Comparison of ENCODE assay signal across 17 mouse cellular contexts in the genomic region with DNA sequence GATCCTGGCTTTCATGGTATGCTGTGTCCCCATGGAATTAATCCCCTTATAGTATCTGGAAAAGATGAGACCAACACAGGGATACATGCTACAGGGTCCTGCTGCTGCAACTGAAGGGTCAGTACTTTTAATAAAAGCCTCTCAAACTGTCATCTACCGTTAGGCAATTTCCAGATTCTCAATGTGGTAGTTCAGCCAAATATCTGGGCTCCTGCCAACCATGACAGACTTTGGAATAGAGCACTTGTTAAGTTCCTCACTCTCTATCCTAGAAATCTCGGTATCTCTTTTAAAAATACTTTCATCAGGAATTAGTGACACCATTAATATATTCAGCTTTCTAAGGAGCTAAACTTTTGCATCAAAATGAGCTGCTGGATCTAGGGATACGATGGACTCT.
DNase-seq lines count a peak whose midpoint lies in the region; ATAC-seq and TF ChIP-seq lines count a peak whose summit lies in the region.
"Had no signal": no experiment of that assay in that cellular context is flagged by ENCODE, and none has a peak within 500 bp of the region (broad histone marks: within the 10 kb centered on the region; RNA-seq: fewer than 3 reads in every experiment).

No protein-coding gene starts in this region.

- WGBS in lung, embryonic 14.5 days, result 66% methylated on average over 3 of the region's 3 CpGs
- 68% methylated on average over 3 of the region's 3 CpGs for WGBS in intestine, embryonic 16.5 days

- no peak overlapping the region for H3K4me3 ChIP-seq in lung, embryonic 14.5 days (ENCODE audit: low read depth, low read length)
- no peak overlapping the region for H3K4me3 ChIP-seq in intestine, embryonic 16.5 days (ENCODE audit: low read length)
- H3K4me3 ChIP-seq: forebrain, embryonic 15.5 days; heart, embryonic 13.5 days; hindbrain, embryonic 13.5 days; limb, embryonic 12.5 days; liver, embryonic 13.5 days; midbrain, embryonic 10.5 days had no signal

- H3K4me2 ChIP-seq in lung, embryonic 14.5 days, result no peak overlapping the region
- H3K4me2 ChIP-seq in intestine, embryonic 16.5 days (ENCODE audit: low read depth, low read length), result no peak overlapping the region
- H3K4me2 ChIP-seq: forebrain, embryonic 15.5 days; heart, embryonic 13.5 days; hindbrain, embryonic 13.5 days; limb, embryonic 12.5 days had no signal

- no peaks in the 10 kb centered on the region for H3K36me3 ChIP-seq in lung, embryonic 14.5 days (ENCODE audit: insufficient read depth)
- no peaks in the 10 kb centered on the region for H3K36me3 ChIP-seq in intestine, embryonic 16.5 days (ENCODE audit: control insufficient read depth, insufficient read depth, low read length)
- H3K36me3 ChIP-seq: forebrain, embryonic 15.5 days; heart, embryonic 13.5 days; hindbrain, embryonic 13.5 days; limb, embryonic 12.5 days; liver, embryonic 13.5 days; midbrain, embryonic 10.5 days had no signal

- H3K27ac ChIP-seq in lung, embryonic 14.5 days (ENCODE audit: low read depth), result no peak overlapping the region
- no peak overlapping the region for H3K27ac ChIP-seq in intestine, embryonic 16.5 days (ENCODE audit: low read length)
- H3K27ac ChIP-seq: forebrain, embryonic 15.5 days; heart, embryonic 13.5 days; hindbrain, embryonic 13.5 days; kidney, postnatal 0 days; limb, embryonic 12.5 days; liver, embryonic 13.5 days; macrophage; midbrain, embryonic 10.5 days had no signal

- H3K9ac ChIP-seq in lung, embryonic 14.5 days, result no peak overlapping the region
- no peak overlapping the region for H3K9ac ChIP-seq in intestine, embryonic 16.5 days (ENCODE audit: low read depth, low read length)
- H3K9ac ChIP-seq: forebrain, embryonic 15.5 days; heart, embryonic 13.5 days; hindbrain, embryonic 13.5 days; limb, embryonic 12.5 days; liver, embryonic 13.5 days had no signal

- in situ Hi-C loops in Patski (cut with MboI; ENCODE audit: low pct_unique_long_range_greater_than_20kb), result loop anchor here (25.0 kb wide), 1 partner anchor 674 kb away; no protein-coding TSS in a partner anchor

- DNase-seq in heart, adult 18-20 months, result peak; percentile 8 to 44
- no peak for DNase-seq in heart, adult 9 months (ENCODE audit: low spot score in 2 of 2)
- peak; percentile 51 for DNase-seq in lung, embryonic 14.5 days
- no peak for DNase-seq in lung, adult 18-20 months
- DNase-seq in Muller cell, postnatal 12 days (ENCODE audit: inconsistent ontology term), result peak; percentile 65
- DNase-seq in Patski (ENCODE audit: low read depth, low spot score), result no peak
- DNase-seq: adrenal gland, postnatal 25 days; cerebellum, adult 11-12 months; liver, embryonic 13.5 days had no signal

- no peaks in the 10 kb centered on the region for H3K9me3 ChIP-seq in lung, embryonic 14.5 days (ENCODE audit: low read depth, low read length)
- no peaks in the 10 kb centered on the region for H3K9me3 ChIP-seq in intestine, embryonic 16.5 days (ENCODE audit: control insufficient read depth, low read length)
- H3K9me3 ChIP-seq: forebrain, embryonic 15.5 days; heart, embryonic 13.5 days; hindbrain, embryonic 13.5 days; limb, embryonic 12.5 days; liver, embryonic 13.5 days; midbrain, embryonic 10.5 days had no signal

- no peaks in the 10 kb centered on the region for H3K27me3 ChIP-seq in lung, embryonic 14.5 days (ENCODE audit: insufficient read depth, low read length)
- peaks cover 21% of the 10 kb centered on the region for H3K27me3 ChIP-seq in Patski
- no peaks in the 10 kb centered on the region for H3K27me3 ChIP-seq in intestine, embryonic 16.5 days (replicated peaks; ENCODE audit: control insufficient read depth, insufficient read depth, low read length)
- H3K27me3 ChIP-seq: forebrain, embryonic 15.5 days; heart, embryonic 13.5 days; hindbrain, embryonic 13.5 days; limb, embryonic 12.5 days; liver, embryonic 13.5 days had no signal

- CTCF ChIA-PET in Patski (lab: Charles Lee), result no interaction called here

- POLR2A ChIA-PET in Patski (lab: Charles Lee), result no interaction called here

- TF ChIP-seq CTCF in lung, embryonic 14.5 days (IDR thresholded peaks at IDR 0.05; ENCODE audit: low read depth), result no peak
- TF ChIP-seq CTCF in Patski (IDR thresholded peaks at IDR 0.05), result no peak

- H3K4me1 ChIP-seq in lung, embryonic 14.5 days (ENCODE audit: insufficient read depth), result no peaks in the 10 kb centered on the region
- H3K4me1 ChIP-seq in intestine, embryonic 16.5 days (ENCODE audit: control insufficient read depth, insufficient read depth, low read length), result no peaks in the 10 kb centered on the region
- H3K4me1 ChIP-seq: forebrain, embryonic 15.5 days; heart, embryonic 13.5 days; hindbrain, embryonic 13.5 days; midbrain, embryonic 10.5 days had no signal

- no peak for ATAC-seq in lung, embryonic 14.5 days (ENCODE audit: insufficient read depth)
- ATAC-seq in Patski, result peak; percentile 39
- ATAC-seq in intestine, embryonic 16.5 days, result no peak
- ATAC-seq: forebrain, embryonic 15.5 days had no signal

Comparison
In these comparisons a context has a peak if more than half of its experiments do, and no peak if none do; other contexts are left out.
1. DNase-seq: peak in heart, adult 18-20 months (2 of 2), lung, embryonic 14.5 days (single experiment) and Muller cell, postnatal 12 days (single experiment); none in heart, adult 9 months (0 of 2), lung, adult 18-20 months (0 of 2) and Patski (single experiment).